Mouse (Mus musculus): ENCODE results near the gene Psme4. TPM values are rescaled to one million over a fixed set of nuclear protein-coding genes. Genes with fewer than 3 reads are reported as not detected.

The Psme4 gene
- polyA plus RNA-seq, 1 experiment from 2014 or later: 17.0 TPM

- H3K27me3 ChIP-seq (ENCODE audit: insufficient read depth, low read length): no peaks in the 10 kb centered on the region
- H3K27ac ChIP-seq: no peak overlapping the region
- no peaks in the 10 kb centered on the region for H3K9me3 ChIP-seq (replicated peaks; ENCODE audit: low read length)
- peaks cover 22% of the 10 kb centered on the region for H3K36me3 ChIP-seq (ENCODE audit: insufficient read depth, low read length)
- no peak overlapping the region for H3K4me2 ChIP-seq (ENCODE audit: low read length)
- no peaks in the 10 kb centered on the region for H3K4me1 ChIP-seq (replicated peaks; ENCODE audit: insufficient read depth, low read length)
- DNase-seq (ENCODE audit: low spot score) (no peak), ATAC-seq (replicated peaks; ENCODE audit: low FRiP score, low read depth) (no peak)
- no peak for TF ChIP-seq CTCF (IDR thresholded peaks at IDR 0.05; ENCODE audit: low read depth)
- H3K9ac ChIP-seq (ENCODE audit: low read depth, low read length): no peak overlapping the region
- no peak overlapping the region for H3K4me3 ChIP-seq (replicated peaks; ENCODE audit: low read depth, low read length)
Measured at GRCm38 (mm10) chr11:30872425-30872824, 100.9 kb downstream of the Psme4 start.

DNA sequence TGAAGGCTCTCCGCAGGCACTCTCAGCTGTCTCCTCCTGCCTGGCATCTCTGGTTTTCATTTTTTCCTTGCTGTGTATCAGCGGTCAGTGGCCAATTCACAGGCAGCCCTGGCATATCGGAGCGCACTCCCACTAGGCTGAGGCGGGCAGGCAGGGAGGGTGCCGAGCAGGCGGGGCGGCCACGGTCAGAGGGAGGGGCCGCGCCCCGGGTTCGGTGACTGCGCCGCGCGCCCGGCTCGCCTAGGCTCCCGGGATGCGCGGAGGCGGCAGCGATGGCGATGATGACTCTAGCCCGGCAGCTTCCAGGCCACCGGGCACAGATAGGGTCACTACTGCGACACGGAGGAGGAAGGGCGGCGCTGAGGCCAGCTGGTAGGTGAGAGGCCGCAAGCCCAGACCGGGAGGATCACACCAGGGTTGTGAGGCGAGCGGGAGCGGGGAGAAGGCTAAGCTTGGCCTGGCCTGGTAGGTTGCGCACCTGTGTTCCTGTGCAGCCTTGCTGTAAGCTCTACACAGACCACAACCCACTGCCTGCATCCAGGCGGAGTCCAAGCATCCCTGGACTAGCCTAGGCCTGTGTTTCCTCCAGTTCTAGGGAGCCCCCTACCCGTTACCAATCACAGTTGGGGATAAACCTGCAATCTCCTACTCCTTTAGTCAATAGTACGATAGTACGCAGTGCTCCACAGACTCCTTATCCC lies 113.8 kb downstream of the Psme4 start, which contains the start of the genes Gpr75 and Asb3:
Gene Gpr75, plus strand, starts transcription at position 188 of the 701 bp plus-strand sequence.
Gene Asb3, plus strand, starts transcription at position 246 of the 701 bp plus-strand sequence.
- peak within 1 kb of the TSS; percentile 50 for H3K9ac ChIP-seq (ENCODE audit: low read depth, low read length)

GRCm38 (mm10) chr11:30888153-30888552 lies 116.6 kb downstream of the Psme4 start:
- no peaks in the 10 kb centered on the region for H3K27me3 ChIP-seq (ENCODE audit: insufficient read depth, low read length)
- H3K4me1 ChIP-seq (replicated peaks; ENCODE audit: insufficient read depth, low read length): 0 out of 2 replicates have a peak, but pooled peaks cover 4% of the 10 kb centered on the region
- no peak overlapping the region for H3K9ac ChIP-seq (ENCODE audit: low read depth, low read length)
- DNase-seq (ENCODE audit: low spot score) (no peak), ATAC-seq (replicated peaks; ENCODE audit: low FRiP score, low read depth) (no peak)
- no peak overlapping the region for H3K4me3 ChIP-seq (replicated peaks; ENCODE audit: low read depth, low read length)
- no peaks in the 10 kb centered on the region for H3K9me3 ChIP-seq (replicated peaks; ENCODE audit: low read length)
- H3K27ac ChIP-seq: no peak overlapping the region
- H3K36me3 ChIP-seq (ENCODE audit: insufficient read depth, low read length): no peaks in the 10 kb centered on the region
- no peak for TF ChIP-seq CTCF (IDR thresholded peaks at IDR 0.05; ENCODE audit: low read depth)
- WGBS: 86% methylated on average over 2 of the region's 2 CpGs
- no peak overlapping the region for H3K4me2 ChIP-seq (ENCODE audit: low read length)

More for the DNA sequence above, 113.8 kb downstream of the Psme4 start, which contains the start of the genes Gpr75 and Asb3:
- no peak for TF ChIP-seq CTCF (IDR thresholded peaks at IDR 0.05; ENCODE audit: low read depth)
- 4% methylated on average over 41 of the region's 41 CpGs for WGBS
- peak; percentile 65 for DNase-seq (ENCODE audit: low spot score)
- ATAC-seq (replicated peaks; ENCODE audit: low FRiP score, low read depth): peak; percentile 93
- Histone ChIP-seq H3K36me3 (ENCODE audit: insufficient read depth, low read length) (0 out of 2 replicates have a peak, but pooled peaks cover 2% of the 10 kb centered on the region), H3K27ac (no peak within 1 kb of the TSS), H3K27me3 (ENCODE audit: insufficient read depth, low read length) (no peaks in the 10 kb centered on the region), H3K9me3 (replicated peaks; ENCODE audit: low read length) (no peaks in the 10 kb centered on the region), H3K4me1 (replicated peaks; ENCODE audit: insufficient read depth, low read length) (0 out of 2 replicates have a peak, but pooled peaks cover 4% of the 10 kb centered on the region), H3K4me3 (replicated peaks; ENCODE audit: low read depth, low read length) (peak within 1 kb of the TSS; percentile 36), H3K4me2 (ENCODE audit: low read length) (peak within 1 kb of the TSS; percentile 72)

DNA sequence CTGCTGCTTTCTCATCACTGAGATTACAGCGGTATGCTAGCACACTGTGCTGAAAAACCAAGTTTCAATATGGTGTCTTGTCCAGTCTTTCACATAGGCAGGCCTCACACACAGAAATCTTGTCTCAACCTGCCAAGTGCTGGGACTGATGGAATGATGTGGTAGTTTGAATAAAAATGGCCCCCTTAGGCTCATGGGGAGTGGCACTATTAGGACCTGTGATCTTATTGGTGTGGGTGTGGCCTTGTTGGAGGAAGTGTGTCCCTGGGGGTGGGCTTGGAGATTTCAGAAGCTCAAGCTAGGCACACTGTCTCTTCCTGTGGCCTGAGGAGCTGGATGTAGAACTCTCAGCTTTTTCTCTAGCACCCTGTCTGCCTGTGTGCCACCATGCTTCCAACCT lies 124.7 kb downstream of the Psme4 start:
- ATAC-seq (replicated peaks; ENCODE audit: low FRiP score, low read depth) (no peak), DNase-seq (ENCODE audit: low spot score) (no peak)
- H3K4me2 ChIP-seq (ENCODE audit: low read length): no peak overlapping the region
- no peak overlapping the region for H3K4me3 ChIP-seq (replicated peaks; ENCODE audit: low read depth, low read length)
- H3K9me3 ChIP-seq (replicated peaks; ENCODE audit: low read length): no peaks in the 10 kb centered on the region
- H3K27me3 ChIP-seq (ENCODE audit: insufficient read depth, low read length): no peaks in the 10 kb centered on the region
- H3K27ac ChIP-seq: no peak overlapping the region
- H3K9ac ChIP-seq (ENCODE audit: low read depth, low read length): no peak overlapping the region
- H3K4me1 ChIP-seq (replicated peaks; ENCODE audit: insufficient read depth, low read length): no peaks in the 10 kb centered on the region
- TF ChIP-seq CTCF (IDR thresholded peaks at IDR 0.05; ENCODE audit: low read depth): no peak
- no peaks in the 10 kb centered on the region for H3K36me3 ChIP-seq (ENCODE audit: insufficient read depth, low read length)
- WGBS: 88% methylated on average over 1 of the region's 1 CpGs

DNA sequence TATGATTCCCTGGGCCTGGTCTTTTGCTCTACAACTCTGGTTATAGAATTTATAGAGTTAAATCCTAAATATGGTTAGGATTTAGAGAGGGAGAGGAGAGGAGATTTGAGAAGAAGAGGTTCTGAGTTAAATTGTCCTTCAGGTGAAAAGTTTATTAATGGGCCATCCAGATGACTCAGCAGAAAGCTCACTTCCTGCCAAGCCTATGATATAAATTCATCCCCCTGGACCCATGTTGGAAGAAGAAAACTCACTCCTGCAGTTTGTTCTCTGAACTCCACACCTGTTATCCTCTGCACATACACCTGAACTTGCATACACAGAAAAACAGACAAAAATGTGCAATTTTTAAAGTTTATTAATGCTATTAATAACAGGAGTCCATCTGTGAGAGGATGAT lies 127.8 kb downstream of the Psme4 start:
- Histone ChIP-seq H3K27me3 (ENCODE audit: insufficient read depth, low read length) (no peaks in the 10 kb centered on the region), H3K9ac (ENCODE audit: low read depth, low read length) (no peak overlapping the region), H3K36me3 (ENCODE audit: insufficient read depth, low read length) (no peaks in the 10 kb centered on the region), H3K4me3 (replicated peaks; ENCODE audit: low read depth, low read length) (no peak overlapping the region), H3K27ac (no peak overlapping the region), H3K4me2 (ENCODE audit: low read length) (no peak overlapping the region), H3K9me3 (replicated peaks; ENCODE audit: low read length) (no peaks in the 10 kb centered on the region), H3K4me1 (replicated peaks; ENCODE audit: insufficient read depth, low read length) (no peaks in the 10 kb centered on the region)
- DNase-seq (ENCODE audit: low spot score): no peak
- ATAC-seq (replicated peaks; ENCODE audit: low FRiP score, low read depth): no peak
- no peak for TF ChIP-seq CTCF (IDR thresholded peaks at IDR 0.05; ENCODE audit: low read depth)

DNA sequence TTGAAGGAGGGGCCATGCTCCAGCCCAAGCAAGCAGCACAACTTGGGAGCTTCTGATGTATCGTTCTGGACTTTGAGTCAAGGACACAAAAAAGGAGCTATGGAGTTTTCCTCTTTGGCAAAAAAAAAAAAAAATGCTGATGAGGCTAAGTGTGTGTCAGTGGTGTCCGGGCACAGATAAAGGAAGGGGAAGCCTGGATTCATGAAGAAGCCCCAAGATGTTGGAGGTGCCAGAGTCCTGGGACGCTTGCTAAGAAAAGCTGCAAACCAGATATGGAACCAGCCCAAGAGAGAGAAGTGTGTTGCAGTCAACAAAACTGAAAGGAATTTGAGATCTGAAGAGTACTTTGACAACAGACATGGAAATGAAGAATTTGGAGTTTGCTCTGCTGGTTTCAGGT lies 140.8 kb downstream of the Psme4 start:
- Histone ChIP-seq H3K27me3 (ENCODE audit: insufficient read depth, low read length) (no peaks in the 10 kb centered on the region), H3K4me2 (ENCODE audit: low read length) (no peak overlapping the region), H3K9me3 (replicated peaks; ENCODE audit: low read length) (no peaks in the 10 kb centered on the region), H3K27ac (no peak overlapping the region), H3K36me3 (ENCODE audit: insufficient read depth, low read length) (no peaks in the 10 kb centered on the region), H3K9ac (ENCODE audit: low read depth, low read length) (no peak overlapping the region), H3K4me1 (replicated peaks; ENCODE audit: insufficient read depth, low read length) (no peaks in the 10 kb centered on the region), H3K4me3 (replicated peaks; ENCODE audit: low read depth, low read length) (no peak overlapping the region)
- no peak for ATAC-seq (replicated peaks; ENCODE audit: low FRiP score, low read depth)
- TF ChIP-seq CTCF (IDR thresholded peaks at IDR 0.05; ENCODE audit: low read depth): no peak
- 94% methylated on average over 3 of the region's 3 CpGs for WGBS
- DNase-seq (ENCODE audit: low spot score): no peak

Data from kidney, postnatal 0 days (tissue).